Mouse (Mus musculus): ENCODE results near the gene Mras.

DNA sequence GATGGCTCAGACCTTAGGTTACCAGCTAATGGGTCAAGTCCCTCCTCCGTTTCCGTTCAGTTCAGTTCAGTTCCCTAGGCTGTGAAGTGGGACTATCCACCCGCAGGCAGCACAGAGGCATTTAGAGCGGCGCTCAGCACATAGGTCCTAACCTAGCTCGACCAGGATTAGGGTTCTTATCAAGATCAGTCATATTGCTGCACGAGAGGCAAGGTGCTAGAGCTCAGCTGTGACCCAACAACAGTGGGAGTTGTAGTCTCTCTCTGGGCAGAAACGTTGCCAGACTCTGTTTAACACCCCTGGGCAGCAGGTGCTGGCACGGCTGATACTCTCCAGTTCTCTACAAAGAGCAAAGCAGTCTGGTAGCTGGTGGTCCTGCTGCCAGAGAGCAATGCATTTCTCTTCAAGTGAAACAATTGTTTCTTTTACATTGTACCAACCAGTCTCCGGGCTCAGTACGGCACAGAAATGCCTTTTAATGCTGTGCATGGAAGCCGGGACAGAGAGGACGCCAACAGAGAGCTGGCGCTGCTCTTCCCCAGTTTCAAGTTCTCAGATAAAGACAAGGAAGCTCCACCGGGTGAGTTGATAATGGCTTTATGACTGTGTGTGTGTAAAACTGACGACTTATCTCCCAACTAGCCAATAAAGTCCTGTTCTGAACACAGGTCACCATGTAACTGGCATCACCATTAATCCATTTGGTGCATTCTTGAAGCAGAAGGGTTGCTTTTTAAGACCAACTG is 33.3 kb upstream of the Mras start:
- TF ChIP-seq E2F4 (IDR thresholded peaks at IDR 0.05; ENCODE audit: borderline replicate concordance, low read depth, low read length) = no peak
- peak; percentile 47; the same call in 1 of the 2 replicates for TF ChIP-seq SIN3A (IDR thresholded peaks at IDR 0.05; ENCODE audit: low read length)
- TF ChIP-seq ELF1 (IDR thresholded peaks at IDR 0.05; ENCODE audit: low read depth, low read length) = peak; percentile 52; the same call in 1 of the 2 replicates
- no peak for TF ChIP-seq NRF1 (IDR thresholded peaks at IDR 0.05; ENCODE audit: insufficient read depth, low read depth, low read length, poor library complexity, severe bottlenecking)
- no peak for TF ChIP-seq CTCF (IDR thresholded peaks at IDR 0.05 in 2 of 3, conservative IDR thresholded peaks at IDR 0.05 in 1 of 3; ENCODE audit: control insufficient read depth in 1 of 3, insufficient read depth in 1 of 3, low read depth in 2 of 3, low read length in 3 of 3, poor library complexity in 1 of 3, severe bottlenecking in 1 of 3)
- TF ChIP-seq GATA1 (IDR thresholded peaks at IDR 0.05; ENCODE audit: low read depth, low read length) = peak; percentile 71
